Mouse (Mus musculus) embryo, embryonic 9.5 days (tissue): Measurements from ENCODE around the gene Sstr2.

Experiments used
- DNase-seq: peaks from one replicate; pipeline ENCODE4 v3.0.0-alpha.2; 2017; ENCODE audit errors: extremely low spot score

Gene Sstr2

DNA sequence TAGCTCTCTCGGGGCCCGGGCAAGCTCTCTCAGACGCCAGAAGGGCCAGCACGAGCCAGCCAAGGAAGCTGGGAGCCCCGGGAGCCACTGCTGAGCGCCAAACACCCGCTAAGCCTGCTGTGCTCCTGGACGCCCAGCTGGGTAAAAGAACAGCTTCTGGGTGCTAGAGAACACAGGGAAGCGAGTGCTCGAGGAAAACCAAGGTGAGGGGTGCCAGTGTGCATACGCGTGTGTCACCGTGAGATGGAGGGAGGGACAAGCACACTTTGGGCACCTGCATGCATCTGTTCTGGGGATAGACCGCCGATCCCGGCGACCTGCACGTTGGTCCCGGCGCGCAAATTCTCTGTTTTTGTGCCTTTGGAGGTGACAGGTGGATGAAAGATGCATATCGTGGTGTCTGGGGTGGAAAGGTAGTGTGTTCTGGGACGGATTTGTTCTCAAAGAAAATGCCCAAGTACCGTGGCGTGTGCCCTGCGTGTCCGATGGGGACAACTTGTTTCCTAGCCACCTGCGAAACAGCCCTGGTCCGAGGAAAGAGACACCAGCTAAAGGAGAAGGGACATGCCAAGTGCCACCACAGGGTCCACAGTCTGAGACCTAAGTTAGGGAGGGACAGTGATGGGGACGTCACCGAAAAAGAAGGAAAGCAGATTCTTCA is 408 bp downstream of the Sstr2 start:
- DNase-seq = no peak

DNA sequence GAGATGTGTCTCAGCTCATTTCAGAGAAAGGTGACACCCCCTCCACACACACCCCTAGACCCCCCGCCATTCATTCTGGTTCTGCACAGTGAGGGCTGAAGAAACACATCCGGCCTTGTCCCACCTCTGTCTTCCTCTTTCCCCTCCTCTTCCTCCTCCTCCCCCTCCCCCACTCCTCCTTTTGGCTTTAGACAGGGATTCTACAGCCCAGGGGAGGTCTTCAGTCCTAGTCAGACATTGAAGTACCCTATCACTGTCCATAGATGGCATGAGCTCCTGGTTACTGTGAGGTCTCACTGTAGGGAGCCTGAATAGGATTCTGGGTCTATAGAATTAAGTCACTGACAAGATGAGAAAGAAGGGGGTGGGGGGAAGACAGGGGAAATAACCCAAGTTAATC is 1.9 kb downstream of the Sstr2 start:
- DNase-seq = no peak

DNA sequence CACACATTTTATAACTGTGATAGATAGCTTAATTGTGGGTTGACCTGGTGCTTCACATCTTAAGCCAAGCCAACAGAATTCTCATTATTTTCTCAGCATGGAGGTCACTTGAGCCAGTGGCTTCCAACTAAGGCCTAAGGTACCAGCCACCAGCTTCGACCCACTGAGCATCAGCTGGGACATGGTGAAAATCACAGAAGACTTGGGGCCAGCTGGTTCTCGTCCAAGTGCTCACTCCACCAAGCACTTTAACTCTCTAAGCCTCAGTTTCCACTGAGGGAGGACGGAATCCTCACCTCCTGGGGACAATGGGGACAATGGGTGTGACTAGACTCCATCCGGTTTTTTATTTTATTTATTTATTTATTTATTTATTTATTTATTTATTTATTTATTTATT is 2.9 kb downstream of the Sstr2 start:
- DNase-seq = no peak

DNA sequence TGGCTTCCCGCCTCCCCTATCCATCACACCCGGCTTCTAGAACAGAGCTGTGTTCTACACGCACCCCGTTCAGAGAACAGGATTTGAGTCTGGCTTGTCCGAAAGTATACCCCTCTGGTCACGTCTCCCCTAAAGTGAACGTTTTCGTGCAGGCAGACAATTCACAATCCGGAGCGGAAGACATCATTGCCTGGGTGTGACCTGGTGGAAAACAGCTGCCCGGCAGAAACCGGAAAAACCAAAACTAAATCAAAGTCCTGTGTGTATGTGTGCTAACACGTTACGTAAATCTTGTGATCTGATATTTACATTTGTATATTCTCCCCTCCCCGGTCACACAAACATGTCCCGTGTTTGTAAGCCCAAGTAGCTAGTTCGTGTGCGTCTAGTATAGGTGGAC is 6.3 kb downstream of the Sstr2 start:
- no peak for DNase-seq

DNA sequence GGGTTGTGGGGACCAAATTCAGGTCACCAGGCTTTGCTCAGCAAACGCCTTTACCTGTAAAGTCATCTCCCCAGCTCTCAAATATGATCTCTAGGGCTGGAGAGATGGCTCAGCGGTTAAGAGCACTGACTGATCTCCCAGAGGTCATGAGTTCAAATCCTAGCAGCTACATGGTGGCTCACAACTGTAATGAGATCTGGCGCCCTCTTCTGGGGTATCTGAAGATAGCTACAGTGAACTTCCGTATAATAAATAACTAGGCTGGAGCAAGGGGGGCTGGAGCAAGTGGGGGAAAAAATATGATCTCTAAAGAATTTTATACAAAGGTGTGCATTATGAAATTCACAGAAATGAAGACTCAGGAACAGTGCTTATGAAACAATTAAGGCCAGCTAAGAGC is 8.6 kb downstream of the Sstr2 start:
- no peak for DNase-seq

DNA sequence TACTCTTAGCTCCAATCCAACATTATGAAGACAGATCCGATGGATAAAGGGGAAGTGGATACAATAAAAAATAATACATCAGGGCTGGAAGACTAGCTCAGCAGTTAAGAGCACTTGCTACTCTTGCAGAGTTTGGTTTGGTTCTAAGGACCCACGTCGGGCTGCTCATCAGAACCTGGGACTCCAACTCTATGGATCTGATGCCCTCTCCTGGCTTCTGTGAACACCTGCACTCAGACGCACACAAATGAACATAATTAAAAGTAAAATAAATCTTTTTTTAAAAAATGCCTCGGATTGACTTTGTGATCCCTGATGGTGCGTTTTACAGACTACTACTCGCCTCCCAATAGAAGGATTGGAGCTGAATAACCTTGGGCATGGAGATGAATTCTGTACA is 11.5 kb downstream of the Sstr2 start:
- no peak for DNase-seq

DNA sequence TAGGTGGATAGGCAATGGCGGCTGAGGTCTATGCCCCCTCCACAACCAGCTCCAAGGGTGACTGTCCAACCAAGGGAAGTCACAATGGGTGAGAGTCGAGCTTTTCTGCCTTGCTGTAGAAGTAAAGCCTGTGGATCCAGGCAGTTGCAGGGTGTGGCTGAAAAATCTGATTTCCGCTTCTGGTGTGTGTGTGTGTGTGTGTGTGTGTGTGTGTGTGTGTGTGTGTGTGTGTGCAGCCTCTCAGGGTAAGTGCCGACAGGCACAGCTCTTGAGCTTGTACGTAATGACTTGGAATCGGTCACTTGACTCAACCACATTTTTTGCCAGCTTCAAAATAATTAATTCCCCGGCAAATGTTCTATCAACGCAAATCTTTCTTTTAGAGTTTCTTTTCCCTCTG is 12.2 kb downstream of the Sstr2 start:
- no peak for DNase-seq

DNA sequence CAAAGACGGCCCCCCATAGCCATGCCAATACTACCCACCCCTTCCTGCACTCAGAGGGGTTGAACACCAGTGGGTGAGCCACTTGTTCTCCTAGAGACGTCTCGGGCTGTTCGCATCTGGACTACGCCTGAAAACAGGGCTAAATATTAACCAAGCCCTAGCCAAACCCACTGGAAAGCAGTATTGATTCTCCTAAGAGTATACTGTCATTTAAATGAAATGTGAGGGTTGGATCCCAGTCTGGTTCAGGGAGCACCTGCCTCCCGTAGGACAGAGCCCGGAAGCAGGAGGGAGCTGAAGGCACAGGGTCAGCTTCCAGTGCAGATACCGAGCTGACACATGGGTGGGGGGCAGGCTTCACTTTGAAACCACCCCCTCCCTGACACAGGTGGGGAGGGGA is 12.7 kb downstream of the Sstr2 start:
- DNase-seq = no peak

DNA sequence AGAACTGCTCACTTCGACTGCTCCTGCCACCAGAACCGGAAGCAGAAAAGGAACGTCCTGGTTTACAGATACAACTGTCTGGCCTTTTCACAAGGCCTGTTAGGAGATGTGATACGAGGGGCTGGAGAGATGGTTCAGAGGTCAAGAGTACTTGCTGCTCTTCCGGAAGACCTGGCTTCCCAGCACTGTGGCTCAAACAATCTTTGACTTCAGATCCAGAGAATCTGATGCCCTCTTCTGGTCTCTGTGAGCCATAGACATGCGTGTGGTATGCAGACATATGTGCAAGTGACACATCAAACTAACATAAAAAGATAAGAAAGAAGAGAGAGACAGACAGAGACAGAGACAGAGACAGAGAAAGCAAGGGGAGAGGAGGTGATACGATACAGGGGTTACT is 13.2 kb downstream of the Sstr2 start:
- DNase-seq = no peak

DNA sequence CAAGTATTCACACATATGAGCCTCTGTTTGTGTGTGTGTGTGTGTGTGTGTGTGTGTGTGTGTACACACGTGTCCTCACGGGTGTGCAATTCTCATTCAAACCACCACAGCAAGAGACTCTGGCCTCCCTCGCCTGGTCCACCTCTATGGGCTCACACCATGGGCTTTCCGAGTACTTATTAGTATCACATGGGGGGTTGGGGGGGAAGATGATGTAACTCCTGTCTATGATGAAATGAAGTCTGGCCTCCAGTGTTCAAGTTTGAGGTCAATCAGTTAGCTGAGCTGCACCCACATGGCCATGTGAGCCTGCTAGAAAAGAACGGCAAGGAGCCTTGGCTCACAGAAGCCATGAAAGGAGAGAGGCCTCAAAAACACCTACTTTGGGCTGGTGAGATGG is 14.3 kb downstream of the Sstr2 start:
- no peak for DNase-seq

DNA sequence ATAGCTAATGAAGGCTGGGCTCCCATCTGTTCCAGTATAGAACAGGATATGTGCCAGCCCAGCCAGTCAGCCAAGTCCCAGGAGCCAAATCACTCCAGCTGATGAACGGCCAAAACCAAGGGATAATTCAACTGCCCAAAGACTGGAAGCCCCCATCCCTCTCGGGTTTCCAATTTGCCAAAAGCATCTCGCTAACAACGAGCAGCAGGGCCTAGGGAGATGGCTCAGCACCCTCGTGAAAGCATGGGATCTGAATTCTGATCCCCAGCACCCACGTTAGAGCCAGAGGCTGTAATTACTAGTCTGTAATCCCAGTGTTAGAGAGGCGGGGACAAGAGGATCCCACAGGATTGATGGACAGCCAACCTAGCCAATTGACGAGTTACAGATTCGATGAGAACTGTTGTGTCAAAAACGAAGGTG is 15.6 kb downstream of the Sstr2 start:
- no peak for DNase-seq

DNA sequence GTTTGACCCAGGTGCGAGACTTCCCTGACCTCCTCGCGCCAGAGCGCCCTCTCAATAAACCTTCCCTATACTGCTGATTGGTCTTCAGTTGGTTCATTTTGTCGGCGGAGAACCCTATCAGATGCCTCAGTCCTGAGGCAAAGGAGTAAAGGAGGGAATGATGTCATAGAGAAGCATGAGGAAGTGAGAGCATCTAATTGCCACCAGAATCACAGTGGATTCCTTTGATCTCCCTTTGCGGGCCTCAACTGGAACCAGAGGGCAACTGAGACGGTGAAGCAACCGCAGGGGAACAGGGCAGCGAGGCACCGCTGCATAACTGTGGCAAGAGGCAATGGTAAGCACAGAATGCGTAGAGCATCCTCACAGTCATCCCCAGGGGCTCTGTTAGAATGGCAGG is 19.5 kb downstream of the Sstr2 start:
- no peak for DNase-seq

DNA sequence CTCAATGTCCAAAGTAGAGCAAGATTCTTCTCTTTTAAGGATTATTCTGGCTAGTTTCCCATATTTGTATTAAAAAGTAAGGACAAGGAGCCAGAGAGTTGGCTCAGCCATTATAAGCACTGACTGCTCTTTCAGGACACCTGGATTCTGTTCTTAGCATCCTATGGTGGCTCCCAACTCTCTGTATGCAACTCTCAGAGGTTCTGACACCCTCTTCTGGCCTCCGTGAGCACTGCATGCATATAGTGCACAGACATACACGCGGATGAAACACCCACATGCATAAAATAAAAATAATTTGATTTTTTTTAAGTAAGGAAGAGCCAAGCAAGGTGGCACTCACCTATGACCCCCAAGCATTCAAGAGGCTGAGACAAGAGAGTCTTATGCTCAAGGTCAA is 26.0 kb downstream of the Sstr2 start:
- DNase-seq = no peak

DNA sequence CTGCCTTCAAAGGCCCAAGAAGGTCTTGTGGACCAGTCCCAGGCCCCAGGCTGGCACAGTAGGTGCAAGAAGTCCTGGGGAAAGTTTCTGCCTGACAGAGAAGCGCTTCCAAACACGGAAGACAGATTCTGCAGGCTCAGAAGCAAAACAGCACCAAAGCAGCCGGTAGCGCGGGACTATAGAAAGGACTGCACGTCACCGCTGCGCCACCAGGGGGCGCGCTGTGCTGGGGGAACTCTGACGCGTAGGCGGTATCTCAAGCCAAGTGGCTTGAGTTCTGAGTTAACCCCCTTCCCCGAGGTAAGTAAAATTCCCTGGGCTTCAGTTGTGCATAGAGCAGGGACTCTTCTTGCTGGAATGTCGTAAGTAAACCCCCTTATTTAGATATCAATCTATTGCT is 29.0 kb downstream of the Sstr2 start:
- peak; percentile 82 for DNase-seq

DNA sequence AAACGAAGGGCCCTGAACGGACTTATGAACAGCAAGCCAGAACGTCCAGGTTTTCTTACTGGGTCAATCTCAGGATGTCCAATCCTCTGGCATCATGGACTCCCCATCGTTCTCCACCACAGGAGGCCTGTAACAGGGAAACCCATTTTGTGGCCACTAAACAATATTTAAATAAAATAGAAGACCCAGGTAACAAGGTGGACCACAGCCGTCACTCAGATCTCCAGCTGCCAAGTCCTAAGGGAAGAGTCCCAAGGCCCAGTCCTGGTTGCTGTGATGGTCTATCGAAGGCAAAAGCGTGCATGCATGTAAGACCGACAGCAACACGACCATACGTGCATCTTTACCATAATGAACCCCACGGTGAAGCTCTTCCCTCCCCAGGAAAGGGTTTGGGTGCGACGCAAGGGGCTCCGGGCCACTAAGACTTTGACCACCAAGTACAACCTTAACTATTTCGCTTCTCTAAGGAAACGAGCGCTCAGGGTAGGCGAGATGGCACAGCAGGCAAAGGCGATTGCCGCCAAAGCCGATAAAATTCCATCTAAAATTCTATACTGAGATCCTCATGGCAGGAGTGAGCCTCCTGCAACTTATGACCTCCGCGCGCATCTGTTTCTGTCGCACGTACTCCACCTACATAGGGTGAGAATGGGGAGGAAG is 29.7 kb downstream of the Sstr2 start, which contains the start of gene Cog1:
Gene Cog1 (plus strand): TSS at position 480 of the 663 bp plus-strand sequence.
- no peak for DNase-seq

DNA sequence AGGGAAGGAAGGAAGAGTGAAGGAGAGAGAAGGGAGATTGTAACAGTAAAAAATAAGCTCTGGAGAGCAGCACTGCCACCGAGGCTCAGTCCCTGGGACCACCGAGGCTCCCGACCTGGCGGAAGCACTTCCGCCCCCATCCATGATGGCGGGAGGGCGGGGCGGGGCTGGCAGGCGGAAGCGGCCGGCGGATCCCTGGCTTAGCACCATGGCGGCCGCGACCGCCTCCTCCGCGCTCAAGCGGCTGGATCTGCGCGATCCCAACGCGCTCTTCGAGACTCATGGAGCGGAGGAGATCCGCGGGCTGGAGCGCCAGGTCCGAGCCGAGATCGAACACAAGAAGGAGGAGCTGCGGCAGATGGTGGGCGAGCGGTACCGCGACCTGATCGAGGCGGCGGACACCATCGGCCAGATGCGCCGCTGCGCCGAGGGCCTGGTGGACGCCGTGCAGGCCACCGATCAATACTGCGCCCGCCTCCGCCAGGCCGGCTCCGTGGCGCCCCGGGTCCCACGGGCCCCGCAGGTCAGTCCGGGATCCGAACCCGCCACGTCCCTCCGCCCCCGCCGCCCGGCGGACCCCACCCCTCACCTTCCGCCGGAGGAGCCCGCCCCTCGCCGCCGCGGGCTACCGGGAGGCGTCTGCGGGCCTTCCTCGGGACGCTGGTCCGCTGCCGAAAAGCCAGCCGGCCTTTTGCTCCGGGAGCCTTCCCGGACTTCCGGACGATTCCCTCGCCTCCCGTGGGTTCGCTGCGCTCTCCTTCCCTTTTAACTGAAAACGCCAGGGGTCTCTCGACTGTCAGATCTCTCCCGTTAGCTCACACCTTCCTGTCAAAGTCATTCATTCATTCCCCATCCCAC is 30.4 kb downstream of the Sstr2 start, which contains the start of gene Slc39a11:
Gene Slc39a11 (minus strand): TSS at position 727 of the 858 bp plus-strand sequence.
- peak; percentile 85 for DNase-seq

DNA sequence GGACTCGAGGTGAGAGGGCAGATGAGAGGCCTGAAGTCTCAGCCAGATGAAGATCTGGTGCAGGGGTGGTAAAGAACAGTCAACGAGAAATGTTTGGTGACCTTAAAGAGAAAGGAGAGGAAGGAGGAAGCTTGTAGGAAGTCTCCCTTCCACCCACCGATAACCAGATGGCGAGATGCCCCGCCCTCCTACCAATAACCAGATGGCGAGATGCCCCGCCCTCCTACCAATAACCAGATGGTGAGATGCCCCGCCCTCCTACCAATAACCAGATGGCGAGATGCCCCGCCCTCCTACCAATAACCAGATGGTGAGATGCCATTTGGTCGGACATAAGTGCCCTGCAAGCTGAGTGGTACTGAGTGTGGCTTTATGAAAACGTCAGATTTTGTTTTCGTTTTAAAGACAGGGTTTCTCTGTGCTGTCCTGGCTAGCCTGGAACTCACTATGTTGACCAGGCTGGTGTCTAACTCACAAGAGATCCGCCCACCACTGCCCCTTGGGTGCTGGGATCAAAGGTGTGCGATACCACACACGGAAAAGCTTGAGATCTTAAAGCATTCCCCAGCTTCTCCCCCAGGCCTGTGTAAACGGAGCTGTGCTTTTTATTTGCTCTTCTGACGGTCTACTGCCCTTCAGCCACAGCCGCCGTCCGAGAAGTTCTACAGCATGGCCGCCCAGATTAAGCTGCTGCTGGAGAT is 32.2 kb downstream of the Sstr2 start:
- DNase-seq = no peak

DNA sequence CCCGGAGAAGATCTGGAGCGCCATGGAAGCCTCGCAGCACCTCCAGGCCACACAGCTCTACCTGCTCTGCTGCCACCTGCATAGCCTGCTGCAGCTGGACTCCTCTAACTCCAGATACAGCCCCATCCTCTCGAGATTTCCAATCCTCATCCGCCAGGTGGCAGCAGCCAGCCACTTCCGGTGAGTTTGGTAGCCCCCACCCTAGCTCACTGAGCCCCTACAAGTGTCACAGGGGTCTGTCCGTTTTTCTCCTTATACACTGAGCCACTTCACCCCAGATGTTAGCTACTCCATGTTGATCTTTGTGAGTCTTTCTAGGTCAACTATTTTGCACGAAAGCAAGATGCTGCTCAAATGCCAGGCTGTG is 32.7 kb downstream of the Sstr2 start:
- peak; percentile 60 for DNase-seq

DNA sequence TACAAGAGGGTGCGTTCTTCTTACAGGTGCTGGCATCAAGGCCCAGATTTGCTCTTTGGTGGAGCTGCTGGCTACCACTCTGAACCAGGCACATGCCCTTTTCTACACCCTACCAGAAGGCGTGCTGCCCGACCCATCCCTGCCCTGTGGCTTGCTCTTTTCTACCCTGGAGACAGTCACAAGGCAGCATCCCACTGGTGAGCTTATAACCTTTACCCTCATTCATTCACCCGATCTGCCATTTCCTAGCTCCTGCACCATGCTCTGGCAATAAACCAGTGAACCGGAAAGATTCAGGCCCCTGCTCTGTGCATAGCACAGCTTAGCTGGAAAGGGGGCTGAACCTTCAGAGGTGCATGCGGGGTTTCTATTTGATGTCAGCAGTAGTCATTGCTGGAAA is 33.4 kb downstream of the Sstr2 start:
- no peak for DNase-seq

DNA sequence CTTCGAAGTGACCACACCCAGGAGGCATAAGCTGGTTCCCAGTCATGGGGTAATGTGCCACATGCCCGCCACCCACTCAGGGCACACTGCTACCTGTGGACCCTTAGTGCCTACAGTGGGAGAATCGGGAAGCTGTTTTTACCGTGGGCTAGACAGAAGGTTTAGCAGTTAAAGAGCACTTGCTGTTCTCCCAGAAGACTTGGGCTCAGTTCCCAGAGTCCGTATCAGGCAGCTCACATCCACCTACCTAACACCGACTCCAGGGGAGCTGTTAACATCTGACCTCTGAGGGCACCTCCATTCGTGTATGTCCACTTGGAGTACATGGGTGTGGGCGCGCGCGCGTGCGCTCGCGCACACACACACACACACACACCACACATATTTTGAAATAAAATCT is 35.0 kb downstream of the Sstr2 start:
- no peak for DNase-seq

DNA sequence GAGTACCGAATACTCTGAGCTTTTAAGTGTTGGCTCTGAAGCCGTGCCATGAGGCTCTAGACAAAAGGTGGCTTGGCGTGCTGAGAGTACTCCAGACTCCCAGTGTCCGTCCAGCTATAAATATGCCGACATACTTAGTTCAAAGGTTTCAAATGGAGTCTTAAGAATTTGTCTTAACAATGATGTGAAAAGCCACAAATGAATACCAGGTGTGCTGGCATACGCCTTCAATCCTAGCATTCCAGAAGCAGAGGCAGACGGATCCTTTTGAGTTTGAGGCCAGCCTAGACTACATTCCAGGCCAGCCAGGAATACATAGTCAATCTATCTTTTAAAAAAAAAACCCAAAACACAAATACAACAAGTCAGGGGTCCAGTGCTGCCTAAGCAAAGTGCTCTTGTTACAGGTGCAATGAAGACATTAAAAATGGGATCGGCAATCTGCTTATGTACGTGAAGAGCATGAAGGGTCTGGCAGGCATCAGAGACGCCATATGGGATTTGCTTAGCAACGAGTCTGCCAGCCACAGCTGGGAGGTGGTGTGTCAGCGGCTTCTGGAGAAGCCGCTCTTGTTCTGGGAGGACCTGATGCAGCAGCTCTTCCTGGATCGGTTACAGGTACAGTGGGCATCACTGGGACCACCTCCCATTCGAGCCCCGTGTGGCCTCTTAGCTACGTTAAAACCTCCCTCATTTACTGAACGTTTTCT is 35.6 kb downstream of the Sstr2 start:
- DNase-seq = no peak

DNA sequence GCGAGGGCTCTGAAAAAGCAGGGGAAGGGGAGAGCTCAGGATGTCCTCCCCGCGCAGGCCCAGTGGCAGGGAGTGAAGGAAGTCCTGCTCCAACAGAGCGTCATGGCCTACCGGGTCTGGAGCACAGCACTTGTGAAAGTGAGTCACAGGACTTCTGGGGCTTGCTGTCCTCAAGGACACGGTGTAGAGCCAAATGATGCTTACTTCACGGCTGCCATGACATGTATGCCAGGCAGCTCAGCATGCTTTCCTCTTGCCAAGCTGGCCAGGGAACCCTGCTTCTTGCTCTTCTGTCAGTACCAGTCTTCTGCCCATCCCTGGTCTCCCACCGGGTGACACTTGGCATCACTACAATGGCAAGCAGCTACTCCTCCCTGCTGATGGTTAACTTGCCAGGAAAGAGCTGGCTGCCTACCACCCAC is 37.4 kb downstream of the Sstr2 start:
- DNase-seq = no peak
